Mouse (Mus musculus): Measurements from ENCODE around the gene Rcc2. TPM values are rescaled to one million over a fixed set of nuclear protein-coding genes. Genes with fewer than 3 reads are reported as not detected.

The Rcc2 gene
- polyA plus RNA-seq, 1 experiment from 2014 or later: 28.0 TPM

- 75% methylated on average over 5 of the region's 5 CpGs for WGBS (ENCODE audit: insufficient replicate concordance)
- H3K27ac ChIP-seq (replicated peaks): peak overlapping the region; percentile 65
- no peak overlapping the region for H3K4me3 ChIP-seq (replicated peaks)
- H3K9ac ChIP-seq: no peak overlapping the region
- peaks cover 86% of the 10 kb centered on the region for H3K4me1 ChIP-seq (replicated peaks)
- H3K9me3 ChIP-seq (replicated peaks): no peaks in the 10 kb centered on the region
- no peaks in the 10 kb centered on the region for H3K36me3 ChIP-seq (replicated peaks)
- H3K27me3 ChIP-seq: no peaks in the 10 kb centered on the region
- no peak for ATAC-seq (ENCODE audit: insufficient read depth)
- no peak overlapping the region for H3K4me2 ChIP-seq
Observed at GRCm38 (mm10) chr4:140688826-140689425, 11.4 kb upstream of the Rcc2 start.

- Histone ChIP-seq H3K36me3 (replicated peaks) (no peaks in the 10 kb centered on the region), H3K4me2 (peak overlapping the region; percentile 54), H3K9ac (0 out of 2 replicates have a peak overlapping the region, but pooled peaks have one; percentile 17), H3K27ac (replicated peaks) (peak overlapping the region; percentile 65), H3K4me1 (replicated peaks) (peaks cover 84% of the 10 kb centered on the region), H3K27me3 (no peaks in the 10 kb centered on the region), H3K4me3 (replicated peaks) (no peak overlapping the region), H3K9me3 (replicated peaks) (no peaks in the 10 kb centered on the region)
- 48% methylated on average over 16 of the region's 16 CpGs for WGBS (ENCODE audit: insufficient replicate concordance)
- ATAC-seq (ENCODE audit: insufficient read depth): peak; percentile 67
Observed at GRCm38 (mm10) chr4:140689873-140690655, 10.3 kb upstream of the Rcc2 start.

GRCm38 (mm10) chr4:140691481-140691880 is 8.9 kb upstream of the Rcc2 start:
- peaks cover 89% of the 10 kb centered on the region for H3K4me1 ChIP-seq (replicated peaks)
- ATAC-seq (ENCODE audit: insufficient read depth): no peak
- H3K9me3 ChIP-seq (replicated peaks): no peaks in the 10 kb centered on the region
- peak overlapping the region; percentile 39 for H3K27ac ChIP-seq (replicated peaks)
- H3K4me3 ChIP-seq (replicated peaks): no peak overlapping the region
- H3K4me2 ChIP-seq: no peak overlapping the region
- H3K36me3 ChIP-seq (replicated peaks): no peaks in the 10 kb centered on the region
- no peaks in the 10 kb centered on the region for H3K27me3 ChIP-seq
- WGBS (ENCODE audit: insufficient replicate concordance): 45% methylated on average over 7 of the region's 7 CpGs
- H3K9ac ChIP-seq: no peak overlapping the region

DNA sequence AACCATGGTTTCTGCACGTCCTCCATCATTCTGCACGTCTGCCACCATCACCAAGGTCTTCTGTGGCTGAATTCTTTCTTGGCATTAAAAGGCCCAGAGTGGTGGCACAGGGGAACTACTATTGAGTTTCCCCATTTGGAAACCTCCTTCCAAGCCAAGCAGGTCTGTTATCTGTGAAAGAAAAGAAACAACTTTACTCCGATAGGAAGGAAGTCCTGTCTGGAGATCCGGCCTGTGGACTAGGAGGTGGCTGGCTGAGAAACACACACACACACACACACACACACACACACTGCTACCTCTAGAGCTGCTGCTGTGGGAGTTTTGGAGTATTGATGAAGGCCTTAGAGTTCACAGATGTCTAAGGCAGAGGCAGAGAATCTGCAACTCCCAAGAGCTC is 6.8 kb upstream of the Rcc2 start:
- Histone ChIP-seq H3K27ac (replicated peaks) (no peak overlapping the region; the same call in 1 of the 2 replicates), H3K4me1 (replicated peaks) (peaks cover 87% of the 10 kb centered on the region)

GRCm38 (mm10) chr4:140694551-140695060 is 5.7 kb upstream of the Rcc2 start:
- H3K9me3 ChIP-seq (replicated peaks): no peaks in the 10 kb centered on the region
- peak overlapping the region; percentile 85; the same call in 1 of the 2 replicates for H3K27ac ChIP-seq (replicated peaks)
- H3K4me3 ChIP-seq (replicated peaks): no peak overlapping the region
- peaks cover 87% of the 10 kb centered on the region for H3K4me1 ChIP-seq (replicated peaks)
- no peak overlapping the region for H3K9ac ChIP-seq
- no peak for ATAC-seq (ENCODE audit: insufficient read depth)
- no peaks in the 10 kb centered on the region for H3K36me3 ChIP-seq (replicated peaks)
- no peak overlapping the region for H3K4me2 ChIP-seq
- H3K27me3 ChIP-seq: no peaks in the 10 kb centered on the region
- 58% methylated on average over 1 of the region's 1 CpGs for WGBS (ENCODE audit: insufficient replicate concordance)

More for the DNA sequence above, 6.8 kb upstream of the Rcc2 start:
- Histone ChIP-seq H3K4me3 (replicated peaks) (no peak overlapping the region), H3K27me3 (no peaks in the 10 kb centered on the region), H3K9ac (no peak overlapping the region), H3K9me3 (replicated peaks) (no peaks in the 10 kb centered on the region), H3K36me3 (replicated peaks) (no peaks in the 10 kb centered on the region), H3K4me2 (no peak overlapping the region)
- WGBS (ENCODE audit: insufficient replicate concordance): 21% methylated on average over 4 of the region's 4 CpGs
- ATAC-seq (ENCODE audit: insufficient read depth): no peak

GRCm38 (mm10) chr4:140695146-140695545 is 5.2 kb upstream of the Rcc2 start:
- H3K36me3 ChIP-seq (replicated peaks): no peaks in the 10 kb centered on the region
- 80% methylated on average over 7 of the region's 7 CpGs for WGBS (ENCODE audit: insufficient replicate concordance)
- peak overlapping the region; percentile 85 for H3K27ac ChIP-seq (replicated peaks)
- no peak overlapping the region for H3K9ac ChIP-seq
- no peaks in the 10 kb centered on the region for H3K9me3 ChIP-seq (replicated peaks)
- no peaks in the 10 kb centered on the region for H3K27me3 ChIP-seq
- no peak overlapping the region for H3K4me3 ChIP-seq (replicated peaks)
- H3K4me1 ChIP-seq (replicated peaks): peaks cover 87% of the 10 kb centered on the region
- H3K4me2 ChIP-seq: no peak overlapping the region
- ATAC-seq (ENCODE audit: insufficient read depth): no peak

DNA sequence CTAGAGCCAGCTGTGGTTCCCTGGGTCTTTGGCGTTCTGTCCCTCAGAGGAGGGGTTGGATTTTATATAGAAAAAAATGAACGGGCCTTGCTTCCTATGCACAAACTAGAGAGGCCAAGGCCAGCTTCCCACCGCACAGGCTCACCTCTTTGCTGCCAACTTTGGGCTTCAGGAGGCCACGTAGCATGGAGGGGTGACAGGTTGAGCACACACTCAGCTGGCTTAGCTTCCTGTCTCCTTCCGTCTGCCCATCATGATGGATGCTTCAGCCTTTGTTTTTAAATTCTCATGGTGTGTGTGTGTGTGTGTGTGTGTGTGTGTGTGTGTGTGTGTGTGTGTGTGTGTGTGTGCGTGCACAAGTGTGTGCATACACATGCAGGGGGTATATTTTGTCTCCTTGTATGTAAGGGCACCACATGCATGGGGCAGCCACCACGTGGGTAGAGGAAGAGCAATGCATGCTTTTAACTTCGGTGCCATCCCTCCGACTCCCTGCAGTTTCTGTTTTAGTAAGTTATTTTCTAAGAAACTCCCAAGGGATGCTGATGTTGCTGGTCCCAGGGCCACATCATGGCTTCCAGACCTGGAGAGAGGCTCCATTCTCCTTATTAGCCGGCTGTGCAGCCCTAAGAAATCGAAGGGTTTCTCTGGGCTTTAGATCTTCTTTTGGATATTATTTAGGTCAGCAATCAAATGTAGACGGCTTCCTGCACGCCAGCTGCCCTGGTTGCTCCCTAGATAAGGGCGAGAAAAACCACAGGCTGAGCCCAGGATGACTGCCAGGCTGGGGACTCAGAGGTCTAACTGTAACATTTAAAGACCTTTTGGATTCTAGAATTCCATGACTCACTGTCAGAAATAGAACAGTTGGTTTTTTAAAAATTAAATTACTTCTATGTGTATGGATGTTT is 4.4 kb upstream of the Rcc2 start:
- Histone ChIP-seq H3K4me2 (peak overlapping the region; percentile 70), H3K9ac (peak overlapping the region; percentile 41), H3K4me3 (replicated peaks) (peak overlapping the region; percentile 36), H3K27me3 (no peaks in the 10 kb centered on the region), H3K36me3 (replicated peaks) (no peaks in the 10 kb centered on the region), H3K9me3 (replicated peaks) (no peaks in the 10 kb centered on the region), H3K27ac (replicated peaks) (peak overlapping the region; percentile 85), H3K4me1 (replicated peaks) (peaks cover 87% of the 10 kb centered on the region)
- ATAC-seq (ENCODE audit: insufficient read depth): no peak; the same call in 1 of the 2 replicates
- WGBS (ENCODE audit: insufficient replicate concordance): 30% methylated on average over 14 of the region's 14 CpGs

GRCm38 (mm10) chr4:140699441-140700127 is 757 bp upstream of the Rcc2 start:
- H3K9ac ChIP-seq: peak overlapping the region; percentile 99
- H3K4me3 ChIP-seq (replicated peaks): peak overlapping the region; percentile 96
- H3K4me2 ChIP-seq: peak overlapping the region; percentile 90
- 4% methylated on average over 29 of the region's 29 CpGs for WGBS (ENCODE audit: insufficient replicate concordance)
- no peaks in the 10 kb centered on the region for H3K27me3 ChIP-seq
- peak overlapping the region; percentile 89 for H3K27ac ChIP-seq (replicated peaks)
- peaks cover 7% of the 10 kb centered on the region for H3K36me3 ChIP-seq (replicated peaks)
- no peaks in the 10 kb centered on the region for H3K9me3 ChIP-seq (replicated peaks)
- peaks cover 75% of the 10 kb centered on the region for H3K4me1 ChIP-seq (replicated peaks)
- ATAC-seq (ENCODE audit: insufficient read depth): peak; percentile 47

DNA sequence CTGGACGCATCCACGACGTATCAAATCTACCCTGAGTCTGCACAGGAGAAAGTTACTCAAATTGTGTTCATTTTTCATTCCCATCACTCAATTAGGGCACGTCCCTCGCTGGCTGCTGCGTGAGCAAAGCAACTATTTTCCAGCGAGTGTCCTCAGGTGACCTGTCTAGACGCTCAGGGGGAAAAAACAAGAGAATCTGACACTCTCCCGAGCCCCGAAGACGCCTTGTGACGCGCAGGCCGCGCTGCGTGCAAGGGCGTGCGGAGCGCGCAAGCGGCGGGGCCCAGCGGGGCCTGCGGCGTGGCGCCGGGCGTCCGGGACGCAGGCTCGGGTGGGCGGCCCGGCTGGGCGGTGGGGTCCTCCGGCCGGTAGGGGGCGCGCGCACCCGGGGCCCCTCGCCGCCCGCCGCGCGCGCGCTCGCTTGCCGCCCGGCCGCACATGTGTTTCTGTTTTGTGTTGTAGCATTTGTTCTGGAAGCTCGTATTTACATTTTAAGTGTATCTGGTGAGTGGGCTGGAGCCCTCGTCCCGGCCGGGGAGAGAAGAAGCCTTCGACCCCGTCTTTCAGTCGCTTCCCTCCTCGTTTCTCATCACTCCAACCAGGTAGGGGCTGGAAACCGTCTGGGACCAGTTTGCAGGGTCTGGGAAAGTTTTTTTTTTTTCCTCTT is 841 bp downstream of the Rcc2 start:
- ATAC-seq (ENCODE audit: insufficient read depth): peak; percentile 74
- Histone ChIP-seq H3K4me2 (peak overlapping the region; percentile 90), H3K27ac (replicated peaks) (peak overlapping the region; percentile 89), H3K4me1 (replicated peaks) (peaks cover 75% of the 10 kb centered on the region), H3K27me3 (no peaks in the 10 kb centered on the region), H3K9ac (peak overlapping the region; percentile 99), H3K9me3 (replicated peaks) (no peaks in the 10 kb centered on the region), H3K36me3 (replicated peaks) (peaks cover 23% of the 10 kb centered on the region), H3K4me3 (replicated peaks) (peak overlapping the region; percentile 96)
- under 1% methylated on average over 61 of the region's 61 CpGs for WGBS (ENCODE audit: insufficient replicate concordance)
